Mouse (Mus musculus) megakaryocyte, embryonic 14.5 days (primary cell): ENCODE measurements around the gene Kdelc2. TPM values are rescaled to one million over a fixed set of nuclear protein-coding genes. Genes with fewer than 3 reads are reported as not detected.

Experiments used
- H3K27me3 ChIP-seq: replicated peaks from 2 replicates; pipeline ENCODE3; 2012; ENCODE audit warnings: inconsistent platforms
- H3K36me3 ChIP-seq: replicated peaks from 2 replicates; pipeline ENCODE3; 2012; ENCODE audit warnings: low read length, inconsistent platforms, mixed read lengths
- H3K4me1 ChIP-seq: 2 replicates; pipeline ENCODE4 v1.6.1; 2012; ENCODE audit warnings: inconsistent platforms
- H3K4me3 ChIP-seq: replicated peaks from 2 replicates; pipeline ENCODE3; 2012; ENCODE audit warnings: moderate library complexity, mild to moderate bottlenecking, inconsistent platforms
- H3K9me3 ChIP-seq: 2 replicates; pipeline ENCODE4 v1.6.1; 2012; ENCODE audit warnings: inconsistent platforms
- FLI1 ChIP-seq: IDR thresholded peaks from 2 replicates; pipeline ENCODE4 v1.6.1; 2012; ENCODE audit warnings: low read length, inconsistent platforms, mixed read lengths
- GATA1 ChIP-seq: IDR thresholded peaks from 3 replicates; pipeline ENCODE4 v1.6.1; 2012; ENCODE audit warnings: mixed read lengths, low read length, inconsistent platforms, borderline replicate concordance
- polyA plus RNA-seq: library from polyadenylated mRNA; stranded (reverse); fragments of >175 nt; gene quantifications from 2 replicates; pipeline ENCODE4 v1.2.3, GENCODE M21; 2012; ENCODE audit warnings: low replicate concordance; ENCODE audit not compliant: insufficient read depth

The Kdelc2 gene
- polyA plus RNA-seq, 1 experiment: 0.48 TPM

DNA sequence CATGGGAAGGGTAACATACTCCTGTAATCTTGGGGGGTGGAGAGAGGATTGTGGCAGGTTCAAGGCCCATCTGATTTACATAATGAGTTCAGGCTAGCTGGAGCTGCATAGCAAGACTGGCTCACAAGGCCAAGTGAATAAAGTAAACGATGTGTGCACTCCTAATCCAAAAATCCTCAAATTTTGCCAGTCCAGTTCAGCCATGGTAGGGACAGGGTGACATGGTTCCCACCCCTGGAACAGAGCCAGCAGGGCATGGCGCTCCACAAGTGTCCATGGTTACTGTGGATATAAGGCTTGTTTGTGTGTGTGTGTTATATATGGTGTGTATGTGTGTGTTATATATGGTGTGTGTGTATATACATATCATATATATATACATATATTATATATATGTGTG lies 33.5 kb upstream of the Kdelc2 start:
- peaks cover 11% of the 10 kb centered on the region for H3K9me3 ChIP-seq
- H3K4me3 ChIP-seq: no peak overlapping the region
- no peaks in the 10 kb centered on the region for H3K36me3 ChIP-seq
- TF ChIP-seq GATA1 (no peak), FLI1 (no peak)
- H3K27me3 ChIP-seq: peaks cover 15% of the 10 kb centered on the region
- H3K4me1 ChIP-seq: peaks cover 10% of the 10 kb centered on the region

DNA sequence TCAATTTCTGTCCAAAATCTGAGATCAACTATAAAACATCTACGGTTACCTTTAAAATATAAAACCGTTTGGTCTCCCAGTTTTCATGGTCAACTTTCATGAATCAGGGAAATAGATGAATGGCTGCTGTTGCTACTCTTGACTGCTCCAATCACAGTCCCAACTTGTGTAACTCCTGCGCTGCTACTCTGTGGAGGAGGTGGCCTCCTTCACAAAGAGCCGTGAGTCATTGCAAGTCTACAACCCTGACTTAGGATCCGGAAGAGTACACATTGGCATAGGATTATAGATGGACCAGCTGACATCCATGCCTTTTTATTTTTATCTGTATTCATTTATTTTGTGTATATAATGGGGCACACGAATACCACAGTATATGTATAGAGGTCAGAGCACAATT lies 31.9 kb upstream of the Kdelc2 start:
- TF ChIP-seq GATA1 (no peak), FLI1 (no peak)
- no peak overlapping the region for H3K4me3 ChIP-seq

GRCm38 (mm10) chr9:53353161-53353560 lies 30.7 kb upstream of the Kdelc2 start:
- Histone ChIP-seq H3K4me3 (no peak overlapping the region), H3K4me1 (peaks cover 15% of the 10 kb centered on the region), H3K27me3 (peaks cover 8% of the 10 kb centered on the region), H3K36me3 (no peaks in the 10 kb centered on the region), H3K9me3 (peaks cover 11% of the 10 kb centered on the region)
- TF ChIP-seq GATA1 (no peak), FLI1 (no peak)

More for the DNA sequence above, 31.9 kb upstream of the Kdelc2 start:
- Histone ChIP-seq H3K9me3 (peaks cover 11% of the 10 kb centered on the region), H3K4me1 (peaks cover 15% of the 10 kb centered on the region), H3K27me3 (peaks cover 13% of the 10 kb centered on the region), H3K36me3 (no peaks in the 10 kb centered on the region)

DNA sequence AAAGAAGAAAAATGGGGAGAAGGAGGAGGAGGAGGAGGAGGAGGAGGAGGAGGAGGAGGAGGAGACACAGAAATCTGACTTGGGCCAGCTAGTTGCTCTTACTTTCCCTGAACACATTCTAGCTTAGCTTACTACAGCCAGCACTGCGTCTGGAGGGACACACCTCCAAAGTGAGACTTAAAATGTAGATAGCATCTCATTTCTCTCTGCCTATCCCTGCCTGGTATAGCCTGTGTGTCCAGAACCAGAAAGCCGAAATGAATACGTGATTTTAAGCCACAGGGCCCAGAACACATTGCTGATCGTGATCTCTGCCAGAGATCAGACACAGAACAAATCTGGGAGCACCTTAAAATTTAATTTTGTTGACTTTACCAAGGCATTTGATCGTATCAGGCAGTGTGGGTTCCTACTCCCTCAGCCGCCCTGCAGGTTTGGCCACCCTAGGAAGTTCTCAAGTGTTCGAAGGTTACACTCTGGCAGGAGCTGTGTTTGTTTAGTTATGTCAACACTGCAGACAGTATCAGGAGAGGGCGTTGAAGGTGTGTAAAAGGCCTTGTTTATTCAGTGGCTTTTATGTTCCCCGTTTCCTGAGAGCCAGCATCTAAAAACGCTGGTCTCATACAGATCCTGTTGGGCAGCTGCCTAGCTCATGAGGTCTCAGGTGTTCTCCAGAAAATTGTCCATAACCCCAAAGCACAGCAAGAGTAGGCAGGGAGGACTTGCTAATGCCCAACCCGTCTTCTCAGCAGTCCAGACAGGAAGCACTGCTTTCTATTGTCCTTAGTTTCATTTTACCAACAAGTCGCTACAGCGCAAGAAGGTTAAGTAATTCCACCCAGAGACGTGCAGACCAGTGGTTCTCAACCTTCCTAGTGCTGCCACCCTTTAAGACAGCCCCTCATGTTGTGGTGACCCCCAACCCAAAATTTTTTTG lies 27.3 kb upstream of the Kdelc2 start:
- H3K4me3 ChIP-seq: peak overlapping the region; percentile 84
- H3K9me3 ChIP-seq: no peaks in the 10 kb centered on the region
- H3K4me1 ChIP-seq: peaks cover 15% of the 10 kb centered on the region
- H3K36me3 ChIP-seq: no peaks in the 10 kb centered on the region
- peaks cover 1% of the 10 kb centered on the region for H3K27me3 ChIP-seq
- TF ChIP-seq FLI1 (no peak), GATA1 (no peak)

- no peaks in the 10 kb centered on the region for H3K9me3 ChIP-seq
- H3K4me3 ChIP-seq: no peak overlapping the region
- H3K4me1 ChIP-seq: peaks cover 27% of the 10 kb centered on the region
- TF ChIP-seq GATA1 (no peak), FLI1 (no peak)
- peaks cover 11% of the 10 kb centered on the region for H3K27me3 ChIP-seq
- no peaks in the 10 kb centered on the region for H3K36me3 ChIP-seq
Observed at GRCm38 (mm10) chr9:53371339-53371738, 12.5 kb upstream of the Kdelc2 start.

DNA sequence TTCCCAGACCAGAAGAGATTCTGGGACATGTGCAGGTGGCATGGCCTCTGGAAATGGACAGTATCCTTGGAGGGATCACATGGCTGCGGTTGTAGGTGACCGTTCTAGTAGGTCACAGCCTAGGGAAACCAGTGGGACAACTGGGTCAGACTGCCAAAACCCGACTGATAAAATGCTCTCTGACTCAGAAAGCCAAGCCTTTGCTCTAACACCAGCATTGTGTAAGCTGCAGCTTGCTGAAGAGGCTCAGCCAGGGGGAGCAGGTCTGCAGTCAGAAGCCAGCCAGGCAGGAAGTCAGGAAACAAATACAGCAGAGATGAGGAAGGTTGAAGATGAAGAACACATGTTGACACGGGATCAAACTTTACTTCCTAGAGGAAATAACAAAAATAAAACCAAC lies 7.9 kb upstream of the Kdelc2 start:
- Histone ChIP-seq H3K4me3 (peak overlapping the region; percentile 7), H3K27me3 (peaks cover 11% of the 10 kb centered on the region), H3K4me1 (peaks cover 61% of the 10 kb centered on the region), H3K36me3 (no peaks in the 10 kb centered on the region), H3K9me3 (no peaks in the 10 kb centered on the region)
- TF ChIP-seq FLI1 (no peak), GATA1 (no peak)

GRCm38 (mm10) chr9:53376820-53377219 lies 7.0 kb upstream of the Kdelc2 start:
- TF ChIP-seq FLI1 (no peak), GATA1 (no peak)
- no peak overlapping the region for H3K4me3 ChIP-seq
- no peaks in the 10 kb centered on the region for H3K36me3 ChIP-seq
- peaks cover 70% of the 10 kb centered on the region for H3K4me1 ChIP-seq
- peaks cover 11% of the 10 kb centered on the region for H3K27me3 ChIP-seq
- no peaks in the 10 kb centered on the region for H3K9me3 ChIP-seq

DNA sequence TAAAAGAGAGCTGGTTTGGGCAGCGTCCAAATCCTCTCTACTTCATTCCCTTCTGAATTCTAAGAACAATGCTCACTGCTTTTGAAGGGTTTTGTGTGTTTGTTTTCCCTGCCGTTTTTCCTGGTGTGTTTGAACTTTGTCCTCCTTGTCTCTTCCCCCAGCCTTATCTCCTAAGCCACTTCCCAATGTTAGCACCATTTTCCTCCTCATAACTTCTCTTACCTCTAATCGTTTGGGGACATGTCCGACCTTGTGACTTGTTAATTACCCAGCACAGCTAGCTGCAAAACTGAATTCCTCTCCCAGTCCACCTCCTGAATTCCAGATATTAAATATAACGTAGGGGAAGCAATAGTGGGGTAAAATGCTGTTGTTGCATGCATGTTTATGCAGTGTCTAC lies 6.2 kb upstream of the Kdelc2 start:
- H3K4me3 ChIP-seq: no peak overlapping the region
- TF ChIP-seq GATA1 (no peak), FLI1 (no peak)
- no peaks in the 10 kb centered on the region for H3K36me3 ChIP-seq
- H3K27me3 ChIP-seq: peaks cover 8% of the 10 kb centered on the region
- H3K9me3 ChIP-seq: no peaks in the 10 kb centered on the region
- H3K4me1 ChIP-seq: peaks cover 77% of the 10 kb centered on the region

GRCm38 (mm10) chr9:53378171-53378570 lies 5.7 kb upstream of the Kdelc2 start:
- no peak for TF ChIP-seq GATA1
- TF ChIP-seq FLI1: no peak
- H3K36me3 ChIP-seq: no peaks in the 10 kb centered on the region
- peaks cover 81% of the 10 kb centered on the region for H3K4me1 ChIP-seq
- H3K27me3 ChIP-seq: peaks cover 3% of the 10 kb centered on the region
- H3K4me3 ChIP-seq: no peak overlapping the region
- H3K9me3 ChIP-seq: no peaks in the 10 kb centered on the region

DNA sequence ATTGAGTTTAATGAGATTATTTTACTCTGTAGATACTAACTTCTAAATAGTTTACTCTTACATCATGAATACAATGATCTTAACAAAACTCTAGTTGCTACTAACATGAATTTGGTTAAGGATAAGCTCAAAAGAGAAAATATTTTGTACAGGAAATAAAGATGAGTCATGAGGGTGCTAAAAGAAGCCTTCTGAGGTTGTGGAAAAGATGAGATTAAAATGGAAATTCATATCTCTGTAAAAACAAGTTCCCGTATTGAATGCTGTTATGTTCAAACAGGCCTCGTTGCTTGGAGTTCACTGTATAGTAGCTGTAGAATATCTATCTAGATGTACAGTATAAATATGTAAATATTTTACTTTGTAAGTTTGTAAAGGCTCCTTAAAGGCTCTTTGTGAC lies 3.2 kb upstream of the Kdelc2 start:
- H3K4me3 ChIP-seq: no peak overlapping the region
- no peaks in the 10 kb centered on the region for H3K27me3 ChIP-seq
- no peaks in the 10 kb centered on the region for H3K9me3 ChIP-seq
- no peaks in the 10 kb centered on the region for H3K36me3 ChIP-seq
- H3K4me1 ChIP-seq: peaks cover 80% of the 10 kb centered on the region
- TF ChIP-seq FLI1 (no peak), GATA1 (no peak)
